Mouse (Mus musculus): ENCODE data around the gene Lin28b. TPM values are rescaled to one million over a fixed set of nuclear protein-coding genes. Genes with fewer than 3 reads are reported as not detected.

Gene Lin28b
- total and polyA plus RNA-seq, 2 experiments = not detected

DNA sequence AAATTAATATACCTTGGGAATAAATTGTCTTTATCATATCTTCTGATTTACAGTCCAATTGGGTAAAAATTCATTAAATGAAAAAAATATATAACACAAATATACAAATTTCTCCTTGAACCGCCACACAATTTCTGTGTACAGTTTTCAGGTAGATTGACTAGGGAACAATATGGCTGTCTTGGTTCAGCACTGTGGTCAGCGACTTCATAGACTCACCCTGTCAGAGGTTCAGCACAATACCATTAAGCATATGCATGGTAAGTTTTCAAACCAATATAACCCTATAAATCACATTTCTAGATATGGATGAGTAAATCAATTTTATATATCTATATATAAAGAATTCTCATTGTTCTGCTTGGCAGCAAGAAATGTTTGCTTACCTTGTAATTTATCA lies 3.0 kb downstream of the Lin28b start:
- no peak overlapping the region for H3K27ac ChIP-seq (replicated peaks; ENCODE audit: insufficient read depth, low read depth, low read length)
- 66% methylated on average over 2 of the region's 2 CpGs for WGBS
- peaks cover 14% of the 10 kb centered on the region for H3K27me3 ChIP-seq (ENCODE audit: control insufficient read depth, insufficient read depth, low read length)
- no peak for DNase-seq (ENCODE audit: extremely low read depth, low read depth, low spot score)
- no peaks in the 10 kb centered on the region for H3K4me1 ChIP-seq (ENCODE audit: control insufficient read depth, insufficient read depth, low read length)
- no peaks in the 10 kb centered on the region for H3K36me3 ChIP-seq (ENCODE audit: control insufficient read depth, insufficient read depth, low read length)
- TF ChIP-seq CTCF (IDR thresholded peaks at IDR 0.05; ENCODE audit: low read depth, low read length) (no peak), POLR2A (IDR thresholded peaks at IDR 0.05; ENCODE audit: extremely low read depth, insufficient read depth, low read length) (no peak)
- H3K79me2 ChIP-seq (ENCODE audit: control insufficient read depth, insufficient read depth, low read length) = no peaks in the 10 kb centered on the region
- no peak overlapping the region for H3K4me3 ChIP-seq (ENCODE audit: insufficient read depth, low read depth, low read length)
- no peak overlapping the region for H3K9ac ChIP-seq (ENCODE audit: low read depth, low read length)

DNA sequence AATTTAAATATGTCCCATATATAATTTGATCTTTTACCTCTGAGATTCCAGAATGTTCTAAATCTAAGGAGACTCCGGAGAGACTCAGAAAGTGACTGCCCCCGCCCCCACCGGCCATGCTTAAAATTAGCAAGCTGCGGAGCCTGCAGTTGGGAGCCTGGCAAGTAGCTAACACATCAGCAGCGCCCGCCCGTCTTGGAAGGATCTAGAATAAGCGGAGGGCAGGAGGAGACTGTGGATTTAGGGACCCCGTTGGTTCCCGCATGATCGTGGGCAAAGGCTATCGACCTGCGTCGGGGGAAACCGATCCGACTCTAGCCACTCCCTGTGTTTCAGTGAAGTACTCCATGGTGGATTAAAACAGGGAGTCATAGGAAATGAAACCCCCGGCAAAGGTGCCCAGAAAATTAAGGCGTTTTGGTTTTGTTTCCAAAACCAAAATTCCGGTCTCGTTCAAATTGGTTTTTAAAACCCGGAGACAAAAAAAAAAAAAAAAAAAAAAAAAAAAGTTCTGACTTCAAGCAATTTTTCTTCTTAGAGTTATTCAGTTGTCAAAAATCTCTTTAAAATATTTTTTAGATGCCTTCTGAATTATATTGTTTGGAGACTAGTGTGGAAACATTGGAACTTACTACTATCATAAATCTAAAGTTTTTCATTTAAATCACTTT lies 12.4 kb downstream of the Lin28b start:
- no peaks in the 10 kb centered on the region for H3K79me2 ChIP-seq (ENCODE audit: control insufficient read depth, insufficient read depth, low read length)
- WGBS = 2% methylated on average over 21 of the region's 21 CpGs
- H3K4me1 ChIP-seq (ENCODE audit: control insufficient read depth, insufficient read depth, low read length) = no peaks in the 10 kb centered on the region
- no peak for DNase-seq (ENCODE audit: extremely low read depth, low read depth, low spot score)
- H3K27ac ChIP-seq (replicated peaks; ENCODE audit: insufficient read depth, low read depth, low read length) = no peak overlapping the region
- H3K9ac ChIP-seq (ENCODE audit: low read depth, low read length) = no peak overlapping the region
- H3K36me3 ChIP-seq (ENCODE audit: control insufficient read depth, insufficient read depth, low read length) = no peaks in the 10 kb centered on the region
- H3K4me3 ChIP-seq (ENCODE audit: insufficient read depth, low read depth, low read length) = no peak overlapping the region
- H3K27me3 ChIP-seq (ENCODE audit: control insufficient read depth, insufficient read depth, low read length) = peaks cover 15% of the 10 kb centered on the region; the same call in 1 of the 2 replicates
- TF ChIP-seq POLR2A (IDR thresholded peaks at IDR 0.05; ENCODE audit: extremely low read depth, insufficient read depth, low read length) (no peak), CTCF (IDR thresholded peaks at IDR 0.05; ENCODE audit: low read depth, low read length) (no peak)

DNA sequence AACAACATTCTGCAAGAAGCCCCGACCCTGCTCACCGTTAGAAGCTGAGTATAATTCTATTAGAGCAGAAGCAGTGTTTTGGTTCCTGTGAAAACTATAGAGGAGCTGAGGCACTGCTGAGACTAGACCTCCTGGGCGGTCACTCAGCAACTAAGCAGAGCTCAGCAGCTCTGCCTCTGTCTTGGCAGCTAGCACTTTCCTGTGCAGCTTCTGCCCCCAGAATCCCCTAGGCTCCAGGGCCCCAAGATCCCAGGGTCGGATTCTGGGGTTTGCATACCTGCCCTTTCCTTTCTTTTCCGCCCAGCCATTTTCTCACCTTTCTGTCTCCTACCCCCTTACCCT lies 13.1 kb downstream of the Lin28b start:
- Histone ChIP-seq H3K79me2 (ENCODE audit: control insufficient read depth, insufficient read depth, low read length) (no peaks in the 10 kb centered on the region), H3K4me3 (ENCODE audit: insufficient read depth, low read depth, low read length) (no peak overlapping the region), H3K27ac (replicated peaks; ENCODE audit: insufficient read depth, low read depth, low read length) (no peak overlapping the region), H3K27me3 (ENCODE audit: control insufficient read depth, insufficient read depth, low read length) (peaks cover 15% of the 10 kb centered on the region; the same call in 1 of the 2 replicates), H3K36me3 (ENCODE audit: control insufficient read depth, insufficient read depth, low read length) (no peaks in the 10 kb centered on the region), H3K9ac (ENCODE audit: low read depth, low read length) (no peak overlapping the region), H3K4me1 (ENCODE audit: control insufficient read depth, insufficient read depth, low read length) (no peaks in the 10 kb centered on the region)
- 22% methylated on average over 5 of the region's 5 CpGs for WGBS
- DNase-seq (ENCODE audit: extremely low read depth, low read depth, low spot score) = no peak
- no peak for TF ChIP-seq CTCF (IDR thresholded peaks at IDR 0.05; ENCODE audit: low read depth, low read length)
- TF ChIP-seq POLR2A (IDR thresholded peaks at IDR 0.05; ENCODE audit: extremely low read depth, insufficient read depth, low read length) = no peak

DNA sequence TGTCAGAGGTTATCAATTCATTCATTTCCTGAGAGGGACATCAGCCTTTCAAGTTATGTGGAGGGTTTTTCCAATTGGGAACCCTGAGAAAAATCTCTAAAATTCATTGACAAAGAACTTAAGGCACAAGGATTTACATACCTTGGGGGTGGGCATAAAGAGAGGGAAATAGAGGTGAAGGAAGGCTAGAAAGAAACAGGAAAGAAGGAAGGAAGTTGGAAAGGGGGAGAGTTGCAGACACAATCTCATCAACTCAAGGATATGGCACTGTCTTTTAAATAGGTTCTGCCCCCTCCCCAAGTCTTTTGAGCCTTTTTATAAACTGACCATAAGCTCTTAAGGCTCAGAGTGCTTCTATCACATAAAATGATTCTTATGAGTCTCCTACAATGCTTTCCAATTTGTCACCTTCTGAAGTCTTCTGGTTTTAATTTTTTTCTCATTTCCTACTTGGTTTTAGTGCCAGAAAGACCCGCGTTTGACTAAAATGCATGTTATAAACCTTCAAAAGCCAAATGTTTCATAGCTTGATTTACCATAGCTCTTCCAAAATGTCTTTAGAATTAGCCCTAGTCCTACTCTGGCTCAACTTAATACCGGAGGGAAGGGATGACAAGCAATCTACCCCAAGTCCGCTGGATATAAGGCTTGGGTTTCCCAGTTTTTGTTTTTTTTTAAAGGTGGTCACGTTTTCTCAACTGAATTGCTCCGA lies 13.6 kb downstream of the Lin28b start:
- Histone ChIP-seq H3K9ac (ENCODE audit: low read depth, low read length) (no peak overlapping the region), H3K4me1 (ENCODE audit: control insufficient read depth, insufficient read depth, low read length) (no peaks in the 10 kb centered on the region), H3K27me3 (ENCODE audit: control insufficient read depth, insufficient read depth, low read length) (peaks cover 15% of the 10 kb centered on the region; the same call in 1 of the 2 replicates), H3K27ac (replicated peaks; ENCODE audit: insufficient read depth, low read depth, low read length) (no peak overlapping the region), H3K79me2 (ENCODE audit: control insufficient read depth, insufficient read depth, low read length) (no peaks in the 10 kb centered on the region), H3K36me3 (ENCODE audit: control insufficient read depth, insufficient read depth, low read length) (no peaks in the 10 kb centered on the region), H3K4me3 (ENCODE audit: insufficient read depth, low read depth, low read length) (no peak overlapping the region)
- TF ChIP-seq POLR2A (IDR thresholded peaks at IDR 0.05; ENCODE audit: extremely low read depth, insufficient read depth, low read length) (no peak), CTCF (IDR thresholded peaks at IDR 0.05; ENCODE audit: low read depth, low read length) (no peak)
- WGBS = 18% methylated on average over 6 of the region's 6 CpGs
- DNase-seq (ENCODE audit: extremely low read depth, low read depth, low spot score) = no peak

DNA sequence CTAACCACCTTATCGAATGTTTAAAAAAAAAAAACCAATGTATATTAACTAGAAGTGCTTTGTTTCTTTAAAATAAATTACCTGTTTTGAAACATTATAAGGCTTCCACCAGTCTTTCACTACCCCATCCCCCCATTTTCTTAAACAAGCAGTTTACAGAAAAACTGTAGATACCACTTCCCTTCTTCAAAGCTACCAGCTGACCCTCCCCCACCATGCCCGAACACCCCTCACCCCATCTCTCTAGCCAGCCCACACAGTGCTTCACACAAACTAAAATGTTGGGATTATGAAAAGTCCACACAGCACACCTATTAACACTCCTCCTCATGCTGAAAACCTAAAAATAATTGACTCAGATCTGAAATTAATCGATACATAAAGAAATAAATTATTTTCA lies 14.9 kb downstream of the Lin28b start:
- no peak for TF ChIP-seq CTCF (IDR thresholded peaks at IDR 0.05; ENCODE audit: low read depth, low read length)
- TF ChIP-seq POLR2A (IDR thresholded peaks at IDR 0.05; ENCODE audit: extremely low read depth, insufficient read depth, low read length) = no peak
- Histone ChIP-seq H3K36me3 (ENCODE audit: control insufficient read depth, insufficient read depth, low read length) (no peaks in the 10 kb centered on the region), H3K79me2 (ENCODE audit: control insufficient read depth, insufficient read depth, low read length) (no peaks in the 10 kb centered on the region), H3K27ac (replicated peaks; ENCODE audit: insufficient read depth, low read depth, low read length) (no peak overlapping the region), H3K4me1 (ENCODE audit: control insufficient read depth, insufficient read depth, low read length) (no peaks in the 10 kb centered on the region), H3K27me3 (ENCODE audit: control insufficient read depth, insufficient read depth, low read length) (peaks cover 15% of the 10 kb centered on the region; the same call in 1 of the 2 replicates), H3K4me3 (ENCODE audit: insufficient read depth, low read depth, low read length) (no peak overlapping the region), H3K9ac (ENCODE audit: low read depth, low read length) (no peak overlapping the region)
- DNase-seq (ENCODE audit: extremely low read depth, low read depth, low spot score) = no peak
- WGBS = 48% methylated on average over 3 of the region's 3 CpGs
